Mouse (Mus musculus): ENCODE data around the gene Fam126a. TPM values are rescaled to one million over a fixed set of nuclear protein-coding genes. Genes with fewer than 3 reads are reported as not detected.

Fam126a gene
- 2.9 and 3.6 TPM in 2 replicates for polyA plus RNA-seq (2012)

- TF ChIP-seq GATA1 (IDR thresholded peaks at IDR 0.05; ENCODE audit: low read length) = no peak
Measured at GRCm38 (mm10) chr5:24030579-24030969, at the start of gene Fam126a. Fam126a (minus strand) TSS chr5:24030690.

- no peak for TF ChIP-seq GATA1 (IDR thresholded peaks at IDR 0.05; ENCODE audit: low read length)
Measured at GRCm38 (mm10) chr5:24078420-24079179, 48.1 kb upstream of the Fam126a start.

- no peak for TF ChIP-seq GATA1 (IDR thresholded peaks at IDR 0.05; ENCODE audit: low read length)
Measured at GRCm38 (mm10) chr5:24077739-24078306, 47.3 kb upstream of the Fam126a start.

DNA sequence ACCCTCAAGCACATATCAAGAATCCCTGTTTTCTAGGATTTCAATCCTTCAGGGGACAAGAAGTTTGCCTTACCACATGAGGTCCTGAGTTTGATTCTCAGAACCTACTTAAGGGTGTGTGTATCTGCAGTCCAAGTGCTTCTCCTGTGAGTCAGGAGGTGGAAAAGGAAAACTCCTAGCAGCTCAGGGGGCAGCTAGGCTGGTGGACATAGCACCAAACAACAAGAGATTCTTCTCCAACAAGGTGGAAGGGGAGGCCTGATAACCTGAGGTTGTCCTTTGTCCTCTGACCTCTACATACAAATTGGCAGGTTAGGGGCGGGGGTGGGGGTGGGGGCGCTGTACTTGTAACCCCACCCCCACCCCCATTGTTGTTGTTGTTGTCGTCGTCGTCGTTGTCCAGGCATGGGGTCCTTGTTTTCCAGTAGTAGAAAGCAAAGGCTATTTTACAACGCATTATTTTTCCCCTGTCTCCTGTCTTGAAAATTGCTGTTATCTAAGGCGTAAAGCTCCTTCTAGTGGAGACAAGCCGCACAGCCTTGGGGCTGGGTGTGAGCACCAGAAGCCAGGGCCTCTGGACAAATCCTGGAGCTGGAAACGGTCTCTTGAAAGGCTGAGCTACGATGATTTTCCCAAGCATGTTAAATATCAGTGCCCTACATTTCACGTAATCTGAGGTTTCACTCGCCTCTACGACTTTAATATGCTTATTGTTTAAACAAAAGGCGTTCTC lies 46.7 kb upstream of the Fam126a start:
- TF ChIP-seq GATA1 (IDR thresholded peaks at IDR 0.05; ENCODE audit: low read length) = no peak

- TF ChIP-seq GATA1 (IDR thresholded peaks at IDR 0.05; ENCODE audit: low read length) = no peak
Measured at GRCm38 (mm10) chr5:24072031-24072430, 41.5 kb upstream of the Fam126a start.

DNA sequence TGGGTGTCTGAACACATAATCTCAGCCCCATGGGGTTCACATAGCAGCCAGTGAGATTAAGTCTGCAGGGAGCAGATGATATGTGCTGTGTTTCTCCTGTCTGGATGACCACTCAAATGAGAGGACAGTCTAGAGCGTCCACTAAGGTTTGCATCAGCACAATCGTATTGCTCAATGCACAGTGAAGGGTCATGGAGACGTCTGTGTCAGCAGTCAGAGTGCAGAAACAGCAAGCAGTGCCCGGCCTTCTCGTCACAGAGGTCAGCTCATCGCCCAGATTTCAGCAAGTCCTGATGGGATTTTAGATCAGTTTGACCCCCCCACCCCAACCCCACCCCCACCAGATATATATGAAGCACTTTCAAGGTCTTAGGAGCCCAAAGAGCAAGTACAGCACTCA lies 38.5 kb upstream of the Fam126a start:
- TF ChIP-seq GATA1 (IDR thresholded peaks at IDR 0.05; ENCODE audit: low read length) = no peak

DNA sequence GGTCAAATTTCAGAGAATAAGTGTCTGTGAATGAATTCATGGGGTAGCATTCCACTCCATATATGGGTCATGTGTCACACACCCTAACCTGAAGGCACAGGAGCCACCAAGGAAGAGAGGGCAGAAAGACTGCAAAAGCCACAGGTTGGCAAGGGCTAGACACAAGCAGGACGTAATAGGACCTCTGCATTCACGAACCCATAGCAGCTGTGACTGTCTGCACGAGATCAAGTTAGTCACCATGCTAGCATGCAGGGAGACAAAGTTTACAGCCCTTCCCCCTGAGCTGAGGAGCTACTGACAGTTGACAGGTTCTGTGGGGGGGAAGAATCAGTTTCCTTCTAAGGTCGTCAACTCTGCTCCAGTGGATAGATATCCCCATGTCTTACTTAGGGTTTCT lies 33.1 kb upstream of the Fam126a start:
- no peak for TF ChIP-seq GATA1 (IDR thresholded peaks at IDR 0.05; ENCODE audit: low read length)

DNA sequence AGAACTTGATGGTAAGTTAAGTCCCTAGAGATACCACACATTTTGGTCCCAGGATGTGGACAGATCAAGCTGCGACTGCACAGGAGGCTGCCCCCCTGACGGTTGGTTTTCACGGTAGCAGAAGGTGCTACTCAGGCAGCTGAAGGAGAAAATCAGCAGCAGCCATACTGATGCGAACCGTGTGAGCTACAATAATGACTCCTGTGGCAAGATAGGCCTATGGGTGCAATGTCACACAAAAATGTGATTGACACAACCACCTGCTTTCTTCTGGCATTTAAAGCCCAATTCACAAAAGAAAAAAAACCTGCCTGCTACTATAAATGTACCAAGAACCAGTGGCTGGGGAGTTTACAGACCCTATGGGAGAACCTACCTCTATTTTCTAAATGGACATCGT lies 32.5 kb upstream of the Fam126a start:
- TF ChIP-seq GATA1 (IDR thresholded peaks at IDR 0.05; ENCODE audit: low read length) = no peak

DNA sequence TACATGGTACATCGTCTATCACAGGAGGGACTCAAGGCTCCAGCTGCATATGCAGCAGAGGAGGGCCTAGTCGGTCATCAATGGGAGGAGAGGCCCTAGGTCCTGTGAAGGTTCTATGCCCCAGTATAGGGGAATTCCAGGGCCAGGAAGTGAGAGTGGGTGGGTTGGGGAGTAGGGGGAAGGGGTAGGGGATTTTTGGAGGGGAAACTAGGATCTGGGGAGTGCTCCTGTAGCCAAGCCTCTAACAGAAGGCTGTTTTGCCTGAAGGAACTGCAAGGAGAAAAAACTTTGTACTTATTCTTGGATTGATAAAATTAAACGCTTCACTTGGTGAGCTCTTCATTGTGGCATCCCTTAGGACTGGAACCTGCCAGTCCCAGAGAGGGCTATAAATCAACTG lies 30.5 kb upstream of the Fam126a start:
- TF ChIP-seq GATA1 (IDR thresholded peaks at IDR 0.05; ENCODE audit: low read length) = no peak

GRCm38 (mm10) chr5:24057592-24057991 lies 27.1 kb upstream of the Fam126a start:
- no peak for TF ChIP-seq GATA1 (IDR thresholded peaks at IDR 0.05; ENCODE audit: low read length)

- no peak for TF ChIP-seq GATA1 (IDR thresholded peaks at IDR 0.05; ENCODE audit: low read length)
Measured at GRCm38 (mm10) chr5:24056865-24057264, 26.4 kb upstream of the Fam126a start.

DNA sequence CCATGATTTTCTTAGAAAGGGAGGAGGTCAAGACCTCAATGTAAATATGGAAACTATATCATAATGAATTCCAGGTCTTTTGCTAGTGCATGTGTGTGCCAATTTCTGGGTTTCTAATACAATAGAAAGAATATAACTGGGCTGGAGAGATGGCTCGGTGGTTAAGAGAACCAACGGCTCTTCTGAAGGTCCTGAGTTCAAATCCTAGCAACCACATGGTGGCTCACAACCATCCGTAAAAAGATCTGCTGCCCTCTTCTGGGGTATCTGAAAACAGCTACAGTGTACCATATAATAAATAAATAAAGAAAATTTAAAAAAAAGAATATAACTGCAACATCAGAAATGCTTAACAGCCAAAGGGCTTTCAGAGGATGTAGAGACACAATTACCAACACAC lies 23.9 kb upstream of the Fam126a start:
- no peak for TF ChIP-seq GATA1 (IDR thresholded peaks at IDR 0.05; ENCODE audit: low read length)

DNA sequence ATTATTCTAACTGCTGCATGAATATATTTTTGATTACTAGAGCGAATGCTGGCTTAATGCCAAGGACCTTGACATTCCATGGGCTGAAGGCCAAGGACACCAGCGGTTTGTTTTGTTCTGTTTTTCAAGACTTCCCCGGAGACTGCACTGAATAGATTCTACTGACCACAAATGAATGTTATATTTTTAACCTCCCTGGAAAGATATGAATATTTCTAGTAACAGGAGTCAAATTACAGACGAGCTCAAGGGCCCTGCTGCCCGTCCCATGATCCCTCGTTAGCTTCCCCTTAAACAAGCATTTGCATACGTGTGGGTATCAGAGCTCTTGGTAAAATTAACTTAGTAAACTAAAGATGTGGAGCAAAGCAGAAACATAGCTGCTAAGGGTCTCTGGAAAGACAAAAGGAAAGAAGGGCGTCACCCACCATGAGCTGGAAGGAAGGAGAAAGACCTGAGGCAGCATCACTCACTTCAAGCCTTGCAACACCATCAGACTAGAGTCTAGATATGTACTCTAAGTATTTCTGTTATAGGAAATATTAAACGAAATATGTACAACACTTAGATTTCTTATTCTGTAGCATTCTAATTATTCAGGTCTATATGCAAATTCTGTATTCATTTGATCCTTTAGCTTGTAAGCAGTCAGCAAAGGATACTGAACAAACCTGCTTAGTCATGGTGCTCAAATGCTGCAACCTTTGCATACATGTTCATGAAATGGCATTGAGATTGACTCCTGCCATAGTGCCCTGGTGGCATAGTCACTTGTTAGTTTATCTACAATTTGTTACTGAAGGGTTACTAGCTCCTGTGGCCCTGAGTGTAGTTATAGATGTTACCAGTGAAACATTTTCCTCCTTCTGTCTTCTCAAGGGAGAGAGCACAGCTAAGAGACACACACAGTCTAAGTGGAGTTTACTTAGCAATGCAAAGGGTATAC lies 23.0 kb upstream of the Fam126a start:
- TF ChIP-seq GATA1 (IDR thresholded peaks at IDR 0.05; ENCODE audit: low read length) = no peak

GRCm38 (mm10) chr5:24051755-24052675 lies 21.5 kb upstream of the Fam126a start:
- TF ChIP-seq GATA1 (IDR thresholded peaks at IDR 0.05; ENCODE audit: low read length) = no peak

All from G1E-ER4 (cell line).